Mouse (Mus musculus) right cerebral cortex, adult 2 months (tissue): ENCODE measurements around the gene Fcamr.
A peak's percentile ranks its signal among the peaks of the same experiment; 100 is the strongest.

Source experiments
- DNase-seq, 2 experiments: peaks; one replicate each; pipeline ENCODE4 v3.0.0; 2021 to 2022; ENCODE audit warnings: low spot score in 2 of 2

The Fcamr gene

DNA sequence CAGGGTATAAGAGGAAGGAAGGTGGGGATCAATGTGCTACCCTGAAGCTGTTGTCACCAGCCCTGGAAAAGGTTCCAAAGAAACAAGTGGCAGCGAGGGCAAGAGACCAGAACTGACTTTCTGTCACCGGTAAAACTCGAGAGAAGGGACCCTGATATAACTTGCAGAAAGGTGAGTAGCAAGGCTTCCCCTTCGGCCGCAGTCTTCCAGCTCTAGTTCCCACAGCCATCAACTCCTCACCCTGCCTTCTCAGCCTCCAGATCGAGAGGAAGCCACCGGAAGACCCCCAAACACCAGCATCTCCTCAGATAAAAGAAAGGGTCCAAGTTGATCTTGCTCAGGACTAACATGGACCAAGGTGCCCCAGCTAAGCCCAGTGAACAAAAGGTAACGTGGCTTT, at the start of gene Fcamr:
Fcamr (plus strand) TSS at position 301 of the 400 bp plus-strand sequence.
- DNase-seq, result no peak

DNA sequence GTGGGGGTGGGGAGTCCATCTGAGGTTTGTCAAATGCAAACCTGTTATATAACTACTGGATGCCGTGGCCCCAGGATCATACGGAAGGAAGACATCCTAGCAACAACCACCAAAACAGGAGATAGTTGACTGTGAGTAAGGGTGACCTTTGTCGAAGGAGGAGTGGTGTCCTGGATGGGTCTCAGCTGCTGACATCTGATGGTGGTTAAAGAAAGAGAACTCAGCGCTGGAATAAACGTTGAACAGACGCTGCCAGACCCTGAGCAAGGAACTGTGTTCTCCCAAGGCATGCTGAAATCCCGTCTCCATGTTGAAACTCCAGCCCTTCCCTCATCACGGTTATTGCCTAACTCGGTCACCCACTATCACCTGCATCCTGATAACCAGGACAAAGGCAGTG, 41.0 kb upstream of the Fcamr start:
- DNase-seq, result no peak

DNA sequence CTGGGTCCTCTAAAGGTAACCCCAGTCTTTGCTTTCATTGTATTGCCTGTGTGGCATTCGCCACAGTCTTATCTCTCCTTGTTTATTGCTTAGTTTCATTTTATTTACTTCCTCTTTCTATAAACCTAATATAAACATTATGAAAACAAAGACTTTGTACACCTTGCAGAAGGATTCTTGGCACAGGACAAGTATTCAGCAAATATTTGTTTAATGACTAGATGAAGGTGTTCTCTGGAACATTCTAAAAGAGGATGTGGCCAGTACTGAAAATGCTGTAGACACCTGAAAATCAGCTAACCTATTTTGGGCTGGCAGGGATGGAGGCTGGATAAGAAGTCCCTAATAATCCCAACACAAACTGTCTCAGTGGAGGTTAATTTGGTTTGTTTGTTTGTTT, 39.1 kb upstream of the Fcamr start:
- DNase-seq, result no peak

DNA sequence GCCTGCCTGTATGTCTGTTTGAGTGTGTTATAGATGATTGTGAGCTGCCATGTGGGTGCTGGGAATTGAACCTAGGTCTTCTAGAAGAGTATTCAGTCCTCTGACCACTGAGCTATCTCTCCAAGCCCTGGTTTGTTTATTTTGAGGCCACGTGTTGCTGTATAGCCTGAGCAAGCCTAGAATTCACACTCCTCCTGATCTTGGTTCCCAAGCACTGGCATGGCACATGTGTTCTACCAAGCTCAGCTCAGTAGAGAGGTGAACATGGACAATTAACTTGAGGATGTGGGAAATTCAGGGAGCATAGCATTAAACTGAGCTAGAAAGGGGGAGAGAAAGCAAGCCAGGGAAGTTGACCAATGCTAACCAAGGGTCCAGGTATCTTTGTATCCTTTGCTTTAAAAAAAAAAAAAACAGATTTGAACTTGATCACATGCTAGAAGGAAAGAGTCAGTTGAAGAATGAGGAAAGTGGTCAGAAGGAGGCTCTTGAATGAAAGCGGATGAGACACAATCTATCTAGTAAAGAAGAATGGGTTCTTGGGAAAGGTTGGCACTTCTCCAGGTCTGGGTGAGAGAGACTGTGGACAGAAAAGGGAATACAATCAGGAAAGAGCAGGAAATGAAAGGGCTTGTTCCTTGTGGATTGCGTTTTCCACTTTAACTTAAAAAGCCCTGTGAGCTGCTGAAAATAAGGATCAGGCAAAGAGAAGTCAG, 38.5 kb upstream of the Fcamr start:
- DNase-seq, result no peak

DNA sequence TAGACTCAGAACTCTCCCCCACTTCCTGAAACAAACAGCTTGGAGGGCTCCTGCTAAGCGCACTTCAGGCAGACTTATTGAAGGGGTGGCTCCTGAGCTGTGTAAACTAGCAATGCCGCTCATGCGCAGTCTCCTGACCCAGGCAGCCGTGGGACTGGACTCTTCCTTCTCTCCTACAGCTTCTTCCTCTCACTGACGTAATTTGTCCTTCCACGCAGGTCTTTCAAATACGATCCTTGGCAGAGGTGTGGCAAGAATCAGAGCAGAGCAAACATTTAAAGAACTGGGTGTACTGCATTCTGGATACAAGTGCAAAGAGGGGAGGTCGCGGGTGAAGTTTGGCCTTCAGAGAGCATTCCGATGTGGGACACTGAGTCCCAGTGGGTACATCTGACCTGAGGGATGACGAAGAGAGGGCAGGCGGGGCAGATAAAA, 36.7 kb upstream of the Fcamr start:
- DNase-seq, result no peak

DNA sequence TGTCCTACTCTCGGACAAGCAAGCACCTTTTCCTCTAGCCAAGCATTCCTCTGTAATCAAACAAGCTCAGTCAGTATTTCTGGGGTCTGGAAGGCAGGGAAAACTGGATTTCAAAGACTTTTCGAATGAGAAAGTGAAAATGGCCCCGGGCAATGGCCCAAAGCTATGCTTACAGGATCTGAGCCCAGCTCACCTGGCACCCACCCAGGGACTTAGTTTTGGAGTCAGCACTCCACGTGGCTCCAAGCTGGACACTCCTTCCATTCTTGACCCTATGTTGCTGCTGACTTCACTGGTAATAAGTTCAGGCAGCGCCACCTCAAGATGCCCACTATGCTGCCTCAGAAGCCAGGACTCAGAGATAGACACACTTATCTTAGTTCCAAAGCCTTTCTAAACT, 33.6 kb upstream of the Fcamr start:
- DNase-seq, result no peak

DNA sequence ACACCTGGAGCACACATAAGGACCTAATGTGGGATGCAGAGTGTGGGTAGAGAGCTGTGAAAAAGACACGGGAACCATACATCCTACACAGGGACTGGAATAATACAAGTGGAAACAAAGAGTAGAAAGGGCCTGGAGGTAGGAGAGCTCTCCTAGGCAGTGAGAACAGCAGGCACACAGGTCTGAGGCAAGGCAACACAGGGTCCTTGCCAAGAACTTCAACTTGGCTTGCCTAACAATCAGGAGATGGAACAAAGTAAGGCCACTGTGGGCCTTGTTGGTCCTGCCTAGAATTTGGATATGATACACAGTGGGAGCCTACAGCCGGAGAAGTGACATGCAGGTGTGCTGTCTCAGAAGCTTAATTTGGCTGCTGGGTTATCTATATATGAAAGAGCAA, 30.8 kb upstream of the Fcamr start:
- peak in 1 of 2 experiments; percentile 4 for DNase-seq

DNA sequence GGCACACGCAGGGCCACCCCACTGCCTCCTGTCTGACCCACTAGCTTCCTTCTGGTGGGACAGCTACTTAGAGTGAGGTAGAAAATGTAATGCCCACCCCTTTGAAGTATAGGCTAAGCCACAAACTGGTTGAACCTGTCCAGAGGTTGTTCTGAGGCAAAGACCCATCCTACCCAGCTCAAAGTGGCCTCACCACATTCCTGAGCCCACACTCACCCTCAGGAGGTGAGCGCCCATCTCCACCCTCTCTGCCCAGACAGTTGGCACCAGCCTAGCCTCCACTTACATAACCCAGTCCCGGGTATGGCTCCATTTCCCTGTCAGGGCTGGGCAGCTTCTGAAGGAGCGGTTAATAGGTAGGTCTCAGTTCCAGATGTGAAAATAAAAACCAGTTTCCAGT, 30.2 kb upstream of the Fcamr start:
- no peak for DNase-seq

DNA sequence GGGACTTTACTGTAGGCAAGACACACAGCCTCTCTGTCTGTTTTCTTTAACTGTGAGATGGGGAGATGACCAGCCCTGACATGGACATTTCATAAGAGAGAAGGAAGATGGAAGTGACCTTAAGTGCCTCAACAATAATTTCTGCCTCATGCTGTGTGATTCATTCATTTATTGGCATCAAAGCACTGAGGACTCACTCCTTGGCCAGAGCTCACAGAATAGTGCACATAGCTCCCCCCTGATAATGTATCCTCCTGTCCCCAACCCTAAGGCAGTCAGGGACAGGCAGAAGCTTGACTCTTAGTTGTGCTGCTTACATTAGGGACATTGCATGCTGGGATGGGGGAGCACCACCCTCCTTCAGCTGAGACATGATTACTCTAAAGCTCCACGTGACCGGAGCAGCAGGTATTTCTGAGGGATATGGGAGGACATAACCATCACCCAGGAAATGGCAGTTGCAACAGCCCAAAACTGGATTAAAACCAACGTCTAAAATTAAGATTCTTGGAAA, 29.7 kb upstream of the Fcamr start:
- DNase-seq, result no peak

DNA sequence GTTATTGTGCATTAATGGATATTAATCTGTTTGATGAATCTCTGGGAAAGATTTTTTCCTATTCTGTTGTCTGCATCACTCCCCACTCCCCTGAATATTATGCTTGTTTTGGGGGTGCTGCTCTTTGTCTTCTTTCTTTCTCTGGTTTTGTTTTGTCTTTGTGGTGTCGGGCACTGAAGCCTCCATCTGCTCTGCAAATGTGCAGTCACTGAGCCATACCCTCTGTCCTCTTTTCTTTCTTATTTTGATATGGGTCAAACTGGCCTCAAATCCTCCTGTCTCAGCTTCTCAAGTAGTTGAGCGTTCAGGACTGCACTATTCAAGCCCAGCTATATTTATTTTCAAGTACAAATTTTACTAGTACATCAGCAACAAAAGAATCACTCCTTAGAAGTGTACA, 25.5 kb upstream of the Fcamr start:
- no peak for DNase-seq

DNA sequence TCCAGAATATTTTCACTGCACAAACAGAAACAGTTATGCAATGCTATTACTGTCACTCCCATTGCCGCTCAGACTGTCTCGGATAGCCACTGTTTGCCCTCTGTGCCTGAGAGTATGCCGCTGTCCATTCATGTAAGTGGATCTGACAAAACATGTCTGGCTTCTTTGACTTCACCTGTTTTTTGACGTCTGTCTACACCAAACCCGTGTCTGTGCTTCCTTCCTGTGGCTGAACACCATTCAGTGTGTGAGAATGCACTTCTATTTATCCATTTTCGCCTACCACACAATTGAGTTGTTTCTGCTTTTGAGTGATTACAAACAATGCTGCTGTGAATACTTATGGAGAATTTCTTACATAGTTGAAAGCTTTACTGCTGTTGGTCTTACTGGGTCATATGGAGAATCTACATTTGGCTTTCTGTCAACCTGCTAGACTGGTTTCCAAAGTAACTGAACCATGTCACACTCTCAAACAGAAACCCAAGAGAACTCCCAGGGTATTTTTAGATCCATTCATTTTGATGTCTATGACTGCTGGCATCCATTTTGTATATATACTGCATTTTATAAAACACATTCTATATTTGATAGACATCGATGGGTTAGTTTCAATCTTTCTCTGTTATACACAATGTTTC, 24.9 kb upstream of the Fcamr start:
- no peak for DNase-seq

DNA sequence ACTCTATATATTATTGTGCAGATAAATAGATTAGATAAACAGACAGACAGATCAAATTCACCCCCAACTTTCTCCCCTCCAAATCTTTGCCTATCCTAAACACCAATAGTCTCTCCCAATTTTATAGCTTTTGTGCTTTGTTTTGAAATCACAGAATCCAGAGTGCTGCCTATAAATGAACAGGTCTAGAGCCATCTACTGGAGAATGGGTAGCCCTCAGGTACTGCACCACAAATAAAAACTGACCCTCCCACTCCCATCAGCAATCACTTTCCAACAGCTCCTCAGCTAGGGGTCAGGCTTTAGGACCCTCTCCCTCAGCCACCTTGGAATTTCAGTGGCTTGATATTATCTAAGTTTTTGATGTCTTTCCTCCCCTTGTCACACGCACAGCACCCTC, 24.1 kb upstream of the Fcamr start:
- DNase-seq, result no peak

DNA sequence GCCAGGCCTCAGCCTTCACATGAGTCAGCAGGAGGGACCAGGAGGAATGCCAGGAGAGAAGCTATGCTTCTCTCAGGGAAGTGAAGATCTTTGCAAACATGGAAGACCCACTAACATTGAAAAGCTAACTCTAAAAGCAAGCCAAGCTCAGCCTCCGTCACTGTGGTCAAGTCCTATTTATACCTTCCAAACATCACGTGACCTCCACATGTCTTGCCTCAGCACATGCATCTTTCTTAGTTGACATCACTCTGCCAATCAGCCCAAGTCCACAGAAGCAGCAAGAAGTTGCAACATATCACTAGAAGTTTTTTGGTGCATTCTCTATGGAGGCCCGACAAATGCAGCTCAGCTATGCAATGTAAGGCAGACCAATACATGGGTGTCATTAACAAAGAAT, 20.8 kb upstream of the Fcamr start:
- no peak for DNase-seq

DNA sequence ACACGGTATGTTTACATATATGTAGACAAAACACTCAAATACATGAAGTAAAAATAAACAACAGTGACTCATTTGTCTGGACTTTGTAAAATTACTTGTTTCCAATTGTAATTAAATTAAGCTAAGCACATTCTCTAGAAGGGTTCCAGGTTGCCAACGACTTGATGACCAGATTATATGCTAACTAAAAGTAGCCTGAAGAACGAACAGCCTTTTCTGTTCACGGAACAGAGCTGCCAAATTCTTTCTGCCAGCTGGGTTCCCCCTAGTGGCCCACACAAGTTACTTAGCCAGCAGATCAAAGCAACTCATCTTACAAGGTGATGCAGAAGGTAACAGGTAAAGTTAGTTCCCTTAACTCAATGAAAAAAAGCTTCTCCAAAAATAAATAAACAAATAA, 16.6 kb upstream of the Fcamr start:
- peak; percentile 23 to 29 for DNase-seq

DNA sequence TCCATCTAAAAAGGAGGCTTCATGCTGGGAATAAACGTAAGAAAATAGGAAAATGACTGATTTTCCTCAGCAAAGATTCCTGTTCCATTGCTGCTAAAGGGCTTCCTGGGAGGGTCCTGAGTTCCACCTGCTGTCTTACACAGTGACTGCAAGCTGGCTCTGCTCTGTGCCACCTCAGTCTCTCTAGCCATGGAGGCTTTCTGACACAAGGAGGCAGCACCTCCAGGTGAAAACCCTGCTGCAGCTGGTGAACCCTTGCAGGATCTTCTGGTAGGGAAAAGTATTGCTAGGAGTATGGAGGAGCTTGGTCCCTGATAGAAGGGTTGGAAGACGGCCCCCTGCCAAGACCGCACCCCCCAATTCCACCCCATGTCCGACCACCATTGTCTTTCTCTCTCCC, 13.7 kb upstream of the Fcamr start:
- DNase-seq, result no peak

DNA sequence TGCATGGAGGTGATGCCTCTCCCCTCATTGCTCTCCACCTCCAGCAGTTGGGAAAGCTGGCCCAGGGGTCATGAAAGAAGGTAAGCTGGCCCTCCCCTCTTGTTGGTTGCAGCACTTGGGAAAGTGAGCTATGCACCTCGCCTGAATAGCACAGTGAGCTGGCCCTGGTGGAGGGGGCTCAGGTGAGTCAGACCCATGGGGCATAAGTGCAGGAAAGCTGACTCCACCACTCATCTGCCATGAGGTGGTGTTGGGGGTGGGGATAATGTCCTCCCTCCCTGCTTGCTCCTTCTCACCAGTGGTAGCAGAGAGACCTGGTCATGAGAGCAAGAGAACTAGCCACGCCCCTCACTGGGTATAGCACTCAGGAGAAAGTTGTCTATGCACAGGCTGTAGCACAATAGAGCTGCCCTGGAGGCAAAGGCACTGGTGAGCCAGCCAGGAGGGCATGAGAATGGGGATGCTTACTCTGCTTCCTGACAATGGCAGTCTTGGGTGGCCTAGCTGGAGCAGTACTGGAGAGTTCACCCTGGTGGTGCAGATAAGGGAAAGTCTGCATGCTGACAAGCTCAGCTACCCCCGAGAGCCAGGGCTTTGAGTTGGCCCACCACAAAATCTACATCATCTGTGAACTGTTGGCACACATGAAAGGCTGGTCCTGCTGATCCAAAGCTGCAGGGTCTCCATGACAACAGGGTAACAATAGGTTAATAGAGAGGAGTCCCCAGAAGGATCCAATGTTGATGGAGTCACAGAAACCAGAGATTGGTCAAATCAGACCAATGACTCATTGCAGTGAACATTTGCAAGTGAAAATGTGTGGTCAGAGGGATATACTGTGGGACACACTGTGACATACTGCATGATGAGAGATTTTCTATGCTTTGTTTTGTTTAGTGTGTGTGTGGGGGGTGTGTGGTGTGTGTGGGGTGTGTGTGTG, 10.9 kb upstream of the Fcamr start:
- no peak for DNase-seq

DNA sequence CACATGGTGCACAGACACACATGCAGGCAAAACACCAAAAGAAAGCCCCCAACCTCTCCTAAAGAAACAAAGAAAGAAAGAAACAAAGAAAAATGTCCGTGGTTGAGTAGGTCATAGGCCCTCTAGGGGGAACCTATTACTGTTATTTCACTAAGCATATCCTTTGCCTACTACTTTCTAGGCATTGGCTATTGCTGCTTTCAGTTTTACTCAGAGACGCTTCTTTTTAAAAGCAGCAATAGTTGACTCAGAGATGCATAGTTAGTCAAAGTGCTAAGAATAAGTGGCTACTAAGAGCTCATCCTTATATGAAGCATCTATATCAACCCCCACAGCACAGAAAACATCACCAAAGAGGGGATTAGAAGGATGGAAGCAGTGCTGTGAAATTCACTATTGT, 5.4 kb upstream of the Fcamr start:
- no peak for DNase-seq

DNA sequence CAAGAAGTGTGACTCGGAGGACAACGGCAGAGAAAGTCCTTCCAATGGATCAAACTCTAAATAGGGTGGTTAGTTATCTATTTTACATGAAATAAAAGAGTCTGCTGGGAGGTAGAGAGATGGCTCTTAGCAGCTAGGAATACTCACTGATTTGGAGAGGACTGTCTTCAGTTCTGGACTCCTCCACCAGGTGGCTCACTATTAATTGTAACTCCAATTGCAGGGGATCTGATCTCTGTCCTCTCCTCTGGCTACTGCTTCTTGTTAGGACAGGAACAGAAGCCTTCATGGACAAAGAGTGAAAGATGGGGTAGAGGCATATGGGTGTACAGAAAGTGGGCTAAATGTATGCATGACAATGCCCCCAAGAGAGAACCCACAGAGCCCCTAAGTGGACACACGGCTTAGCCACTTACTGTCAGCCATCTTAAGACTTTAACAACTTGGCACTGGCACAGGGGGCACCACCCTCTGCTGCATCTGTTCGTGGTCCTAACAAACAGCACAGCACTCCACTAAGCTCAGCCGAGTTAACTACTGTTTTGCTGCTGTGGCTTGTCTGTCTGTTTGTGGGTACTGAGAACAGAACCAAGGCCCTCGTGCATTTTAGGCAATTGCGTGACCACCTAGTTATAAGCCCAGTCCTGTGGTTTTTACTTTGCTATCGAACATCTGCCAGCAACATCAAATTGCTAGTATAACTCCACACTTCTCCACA, 3.6 kb upstream of the Fcamr start:
- peak; percentile 66 to 68 for DNase-seq

DNA sequence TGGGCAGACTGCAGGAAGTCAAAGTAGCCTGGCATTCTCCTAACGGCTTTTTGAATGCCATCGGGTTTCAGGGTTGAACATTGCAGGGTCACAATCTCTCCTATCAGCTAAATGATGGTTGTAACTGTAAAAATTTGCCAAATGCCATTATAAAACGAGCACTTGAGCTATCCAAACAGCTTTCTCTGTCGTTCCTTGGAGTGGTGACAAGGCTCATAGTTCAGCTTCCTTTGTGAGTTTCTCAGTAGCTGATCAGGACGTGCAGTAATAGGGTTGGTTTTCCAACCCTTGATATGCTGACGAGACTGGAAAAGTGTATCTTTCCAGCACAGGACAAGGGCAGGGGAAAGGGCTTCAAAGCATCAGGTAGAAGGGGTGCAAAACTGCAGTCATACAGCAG, 2.7 kb upstream of the Fcamr start:
- no peak for DNase-seq

DNA sequence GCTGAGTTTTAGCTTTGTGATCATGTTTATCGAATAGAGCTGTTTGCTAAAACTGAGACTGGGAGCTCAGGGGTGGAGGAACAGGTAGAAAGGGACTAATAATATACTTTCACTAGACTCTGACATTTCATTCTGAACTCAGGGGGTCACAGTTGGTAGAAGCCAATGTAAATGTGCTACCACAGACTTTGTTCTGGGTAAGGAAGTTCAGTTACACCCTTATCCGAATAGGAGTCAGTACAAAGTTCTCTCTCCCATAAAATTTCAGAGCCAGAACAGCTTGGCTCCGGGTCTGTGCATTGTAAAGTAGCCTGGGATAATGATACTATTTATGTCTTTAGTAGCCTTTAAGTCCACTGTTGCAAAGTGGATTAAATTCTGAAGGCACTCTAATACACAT, 2.2 kb upstream of the Fcamr start:
- DNase-seq, result no peak

DNA sequence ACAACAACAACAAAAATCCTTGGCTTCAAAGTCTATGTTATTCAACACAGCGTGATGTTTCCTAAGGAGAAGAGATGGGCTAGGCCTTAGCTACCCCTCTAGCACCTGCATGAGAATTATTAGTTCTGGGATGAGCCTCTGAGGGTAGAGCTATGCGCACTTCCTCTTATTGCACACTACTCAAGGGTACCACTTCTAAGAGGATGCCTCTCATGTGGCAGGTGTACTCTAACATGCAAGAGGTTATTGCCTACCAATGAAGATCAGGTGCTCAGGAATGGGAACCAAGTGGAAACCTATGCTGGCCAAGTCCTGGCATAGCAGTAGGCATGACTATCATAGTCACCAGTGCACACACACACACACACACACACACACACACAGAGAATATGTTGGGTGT, 1.3 kb upstream of the Fcamr start:
- DNase-seq, result no peak

DNA sequence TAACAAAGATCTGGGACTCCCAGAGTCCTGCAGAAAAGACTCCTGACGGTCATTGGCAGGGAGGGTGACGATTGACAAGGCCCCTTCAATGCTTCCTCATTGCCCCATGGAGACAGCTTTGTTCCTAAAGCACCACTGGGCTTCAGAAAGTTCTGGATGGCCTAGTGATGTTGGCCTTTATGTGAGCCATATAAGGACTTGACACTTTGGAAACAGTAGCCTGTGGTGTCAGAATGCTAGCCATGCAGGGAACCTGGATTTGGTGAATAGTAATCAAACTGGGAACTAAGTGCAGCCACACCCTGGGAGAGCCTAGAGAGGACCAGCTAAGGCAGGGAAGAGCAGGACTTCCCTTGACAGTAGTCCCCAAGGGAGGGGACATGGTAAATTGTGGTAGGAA, 809 bp downstream of the Fcamr start:
- DNase-seq, result no peak
